Mouse (Mus musculus): ENCODE results near the gene Tac2. TPM values are rescaled to one million over a fixed set of nuclear protein-coding genes. Genes with fewer than 3 reads are reported as not detected.

Tac2 gene
- not detected for total RNA-seq (2021)

- DNase-seq (ENCODE audit: low spot score): no peak
- intact Hi-C loops (cut with DNase I): no loop called here
Observed at GRCm38 (mm10) chr10:127724178-127724577, at the start of gene Tac2. TSS of gene Tac2 (plus strand) at chr10:127724478.

DNA sequence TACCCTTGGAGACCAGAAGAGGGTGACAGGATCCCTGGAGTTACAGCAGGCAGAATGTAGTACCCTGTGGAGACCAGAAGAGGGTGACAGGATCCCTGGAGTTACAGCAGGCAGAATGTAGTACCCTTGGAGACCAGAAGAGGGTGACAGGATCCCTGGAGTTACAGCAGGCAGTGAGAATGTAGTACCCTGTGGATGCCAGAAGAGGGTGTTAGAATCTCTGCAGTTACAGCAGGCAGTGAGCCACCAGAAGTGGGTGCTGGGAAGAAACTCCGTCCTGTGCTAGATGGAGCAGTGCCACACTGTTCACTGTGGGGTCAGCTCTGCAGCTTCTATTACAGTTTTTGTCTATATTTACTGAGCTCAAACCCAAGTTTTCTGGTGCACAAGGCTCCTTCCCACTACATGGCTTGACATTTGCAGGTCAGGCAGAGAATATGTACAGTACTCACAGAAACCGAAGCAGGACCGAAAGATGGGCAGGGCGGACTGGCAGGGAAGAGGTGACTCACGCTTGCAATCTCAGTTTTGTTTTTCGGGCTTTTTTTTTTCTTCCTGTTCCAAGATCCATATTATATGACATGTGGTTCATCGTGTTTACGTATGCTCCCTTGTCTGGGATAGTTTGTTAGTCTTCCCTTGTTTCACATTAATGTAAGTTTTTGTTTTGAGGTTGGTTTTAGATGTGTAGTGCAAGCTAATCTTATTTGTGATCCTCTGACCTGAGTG lies 49.3 kb upstream of the Tac2 start:
- intact Hi-C loops (cut with DNase I): loop anchor here (1.0 kb wide), 1 partner anchor 34 kb away; no protein-coding TSS in a partner anchor
- DNase-seq (ENCODE audit: low spot score): peak; percentile 82

DNA sequence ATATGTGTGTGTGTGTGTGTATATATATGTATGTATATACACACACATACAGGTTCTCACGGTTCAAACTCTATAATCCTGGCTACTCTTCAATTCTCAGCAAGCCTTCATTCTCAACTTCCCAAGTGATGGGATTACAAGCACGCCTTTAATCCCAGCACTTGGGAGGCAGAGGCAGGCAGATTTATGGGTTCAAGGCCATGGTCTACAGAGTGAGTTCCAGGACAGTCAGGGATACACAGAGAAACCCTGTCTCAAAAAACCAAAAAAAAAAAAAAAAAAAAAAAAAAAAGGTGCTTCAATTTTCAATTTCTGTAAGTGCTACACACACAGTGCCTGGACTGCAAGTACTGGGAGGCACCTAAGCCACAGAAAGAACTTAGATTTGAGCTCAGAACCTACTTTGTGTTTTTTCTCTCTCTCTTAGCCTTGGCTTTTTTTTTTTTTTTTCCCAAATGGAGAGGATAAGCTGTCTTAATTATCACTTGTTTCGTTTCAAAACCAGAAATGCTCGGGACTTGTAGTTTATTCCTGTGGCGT lies 48.3 kb upstream of the Tac2 start:
- intact Hi-C loops (cut with DNase I): no loop called here
- DNase-seq (ENCODE audit: low spot score): no peak

- DNase-seq (ENCODE audit: low spot score): peak; percentile 88
- intact Hi-C loops (cut with DNase I): no loop called here
Observed at GRCm38 (mm10) chr10:127676691-127677548, 47.4 kb upstream of the Tac2 start.

DNA sequence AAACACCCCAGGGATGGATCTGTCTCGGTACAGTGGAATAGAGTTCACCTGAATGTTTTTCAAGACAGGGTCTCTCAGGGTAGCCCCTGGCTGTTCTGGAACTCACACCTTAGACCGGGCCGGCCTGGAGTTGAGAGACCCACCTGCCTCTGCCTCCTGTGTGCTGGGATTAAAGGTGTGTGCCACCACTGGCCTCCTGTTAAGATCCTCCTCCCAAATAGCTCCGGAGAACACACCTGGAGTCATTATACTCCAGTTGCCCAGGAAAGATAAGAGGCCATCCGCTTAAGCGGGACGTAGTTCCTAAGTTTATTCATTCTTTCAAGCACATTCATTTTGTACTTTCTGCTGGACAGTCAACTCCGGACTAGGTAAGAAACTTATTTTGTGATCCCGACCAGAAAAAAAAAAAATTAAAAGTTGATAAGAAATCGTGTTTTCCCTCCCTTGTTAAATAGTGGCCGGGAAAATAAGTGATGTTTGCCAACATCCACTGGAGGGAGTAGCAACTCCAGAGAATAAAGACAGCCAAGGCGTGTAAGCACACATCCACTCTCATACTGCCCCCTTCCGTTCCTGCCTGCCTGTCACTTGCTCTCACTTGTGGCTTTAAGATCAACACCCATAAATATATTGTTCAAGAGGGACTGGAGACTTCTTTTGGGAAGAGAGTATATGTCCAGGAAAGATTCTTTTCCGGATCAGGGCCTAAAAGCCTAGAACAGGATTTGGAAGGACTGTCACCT lies 46.5 kb upstream of the Tac2 start:
- no peak for DNase-seq (ENCODE audit: low spot score)
- intact Hi-C loops (cut with DNase I): no loop called here

DNA sequence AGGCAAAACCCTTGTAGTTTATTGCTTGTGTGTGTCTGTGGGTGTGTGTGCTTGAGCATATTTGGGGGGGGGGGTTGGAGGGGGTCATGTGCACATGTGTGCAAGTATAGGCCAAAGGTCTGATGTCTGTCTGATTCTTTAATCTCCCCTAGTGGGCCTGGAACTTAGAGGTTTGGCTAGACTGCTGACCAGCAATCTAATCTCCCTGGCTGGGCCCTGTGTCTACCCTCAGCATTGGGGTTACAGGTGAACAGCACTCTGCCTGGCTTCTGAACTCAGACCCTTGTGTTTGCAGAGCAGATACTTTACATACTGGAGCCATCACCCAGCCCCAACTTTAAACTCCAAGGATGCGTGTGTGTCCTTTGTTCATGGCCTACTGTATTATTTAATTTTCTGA lies 45.1 kb upstream of the Tac2 start:
- DNase-seq (ENCODE audit: low spot score): no peak
- intact Hi-C loops (cut with DNase I): no loop called here

GRCm38 (mm10) chr10:127679881-127680280 lies 44.4 kb upstream of the Tac2 start:
- no peak for DNase-seq (ENCODE audit: low spot score)
- intact Hi-C loops (cut with DNase I): no loop called here

DNA sequence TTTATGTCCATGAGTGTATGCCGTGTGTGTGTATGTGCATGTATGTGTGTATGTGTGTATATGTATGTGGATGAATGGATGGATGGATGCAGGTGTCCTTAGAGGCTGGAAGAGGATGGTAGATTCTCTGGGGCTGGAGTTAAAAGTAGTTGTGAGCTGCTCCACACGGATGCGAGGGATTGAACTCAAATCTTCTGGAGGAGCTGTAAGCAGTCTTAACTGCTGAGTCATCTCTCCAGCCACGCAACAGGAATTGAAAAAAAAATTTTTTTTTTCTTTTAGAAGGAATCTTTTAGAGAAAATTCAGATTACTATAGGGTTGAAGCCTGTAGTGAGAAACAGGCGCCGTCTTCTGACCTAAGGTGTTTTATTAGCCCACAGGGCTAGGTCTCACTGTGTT lies 41.4 kb upstream of the Tac2 start:
- intact Hi-C loops (cut with DNase I): no loop called here
- no peak for DNase-seq (ENCODE audit: low spot score)

GRCm38 (mm10) chr10:127691053-127691452 lies 33.2 kb upstream of the Tac2 start:
- intact Hi-C loops (cut with DNase I): no loop called here

GRCm38 (mm10) chr10:127694636-127695035 lies 29.6 kb upstream of the Tac2 start:
- intact Hi-C loops (cut with DNase I): loop anchor here (2.0 to 5.0 kb wide), 3 partner anchors 43 to 314 kb away; partner anchors contain the start of gene Zbtb39
- DNase-seq (ENCODE audit: low spot score): no peak

More at GRCm38 (mm10) chr10:127691053-127691452, 33.2 kb upstream of the Tac2 start:
- DNase-seq (ENCODE audit: low spot score): no peak

DNA sequence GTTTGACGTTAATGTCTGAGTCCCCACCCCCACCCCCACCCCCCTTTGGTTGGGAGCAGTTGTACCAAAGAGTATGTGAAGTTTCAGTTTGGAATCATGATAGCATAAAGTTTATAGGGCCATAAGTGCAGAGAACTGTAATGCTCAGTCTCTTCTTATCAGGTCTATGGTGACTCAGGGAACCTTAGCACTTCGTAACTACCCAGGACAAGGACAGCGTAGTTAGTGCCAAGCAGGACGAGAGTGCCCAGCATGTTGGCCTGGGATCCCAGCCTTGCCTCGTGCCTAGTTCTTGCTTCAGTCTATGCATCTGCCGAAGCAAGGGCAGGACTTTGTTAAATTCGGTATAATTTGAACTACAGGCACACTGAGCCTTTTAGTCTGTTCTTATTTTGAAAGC lies 28.5 kb upstream of the Tac2 start:
- no peak for DNase-seq (ENCODE audit: low spot score)
- intact Hi-C loops (cut with DNase I): loop anchor here (2.0 to 5.0 kb wide), 3 partner anchors 42 to 313 kb away; partner anchors contain the start of gene Zbtb39

DNA sequence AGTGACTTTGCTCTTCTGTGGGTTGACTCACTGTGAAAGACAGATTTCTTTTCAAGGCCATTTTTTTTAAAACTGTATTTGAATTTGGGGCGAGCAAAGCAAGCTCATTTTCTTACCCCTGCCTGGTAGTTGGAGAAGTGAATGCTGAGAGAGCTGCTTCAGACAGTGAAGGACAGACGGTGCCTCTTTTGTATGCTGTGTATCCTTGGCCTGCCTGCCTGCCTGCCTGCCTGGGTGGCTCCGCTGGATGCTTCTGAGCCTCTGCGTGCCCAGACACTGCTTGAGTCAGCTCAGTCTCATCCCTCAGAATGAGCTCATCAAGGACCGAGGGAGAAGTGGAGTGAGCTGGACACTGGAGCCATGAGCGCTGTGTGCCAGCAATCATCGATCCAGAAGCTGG lies 25.3 kb upstream of the Tac2 start:
- DNase-seq (ENCODE audit: low spot score): no peak
- intact Hi-C loops (cut with DNase I): loop anchor here (5.0 kb wide), 1 partner anchor 38 kb away; the partner anchor contains the start of gene Zbtb39

- DNase-seq (ENCODE audit: low spot score): no peak
- intact Hi-C loops (cut with DNase I): no loop called here
Observed at GRCm38 (mm10) chr10:127703299-127703698, 21.0 kb upstream of the Tac2 start.

DNA sequence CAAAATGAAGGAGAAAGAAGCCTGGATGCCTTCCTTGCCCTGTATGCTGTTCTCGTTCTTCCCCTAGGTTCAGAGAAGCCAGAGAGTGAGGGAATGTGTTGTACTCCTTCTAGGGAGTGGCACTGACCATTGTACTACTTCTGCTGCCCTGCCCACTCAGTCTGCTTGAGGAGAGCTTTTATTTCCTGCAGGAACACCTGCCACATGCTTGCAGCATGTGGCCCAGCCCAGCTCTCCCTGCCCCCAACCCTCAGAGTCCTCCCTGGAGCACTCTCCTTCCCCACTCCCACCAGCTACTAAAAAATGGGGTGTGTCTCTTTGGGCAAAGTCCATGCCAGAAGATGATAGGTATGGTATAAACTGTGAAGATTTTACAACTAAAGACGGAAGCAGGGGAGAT lies 20.0 kb upstream of the Tac2 start:
- DNase-seq (ENCODE audit: low spot score): no peak
- intact Hi-C loops (cut with DNase I): no loop called here

DNA sequence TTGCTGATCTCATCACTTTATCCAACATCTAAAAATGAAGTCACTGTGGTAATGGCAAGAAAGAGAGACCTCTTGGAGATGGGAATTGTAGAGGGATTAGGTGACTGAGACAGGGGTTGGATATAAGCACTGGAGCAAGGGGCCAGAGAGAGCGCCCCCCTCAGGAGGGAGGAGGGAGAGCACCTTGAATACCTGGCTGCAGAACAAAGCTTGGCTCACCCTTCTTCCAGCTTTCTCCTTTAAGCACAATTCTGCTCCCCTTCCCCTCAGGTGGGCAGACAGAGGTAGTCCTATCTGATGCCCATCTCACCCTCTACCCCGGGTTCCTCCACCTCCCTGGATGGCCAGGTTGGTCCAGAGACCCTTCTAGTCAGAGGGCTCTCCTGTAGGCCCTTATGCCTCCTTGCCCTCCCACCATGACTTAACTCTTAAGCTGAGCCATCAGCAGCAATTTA lies 19.5 kb upstream of the Tac2 start, which contains the start of gene Myo1a:
TSS of gene Myo1a (plus strand) at position 405 of the 455 bp plus-strand sequence.
- no peak for DNase-seq (ENCODE audit: low spot score)
- intact Hi-C loops (cut with DNase I): no loop called here

GRCm38 (mm10) chr10:127705783-127706182 lies 18.5 kb upstream of the Tac2 start:
- DNase-seq (ENCODE audit: low spot score): no peak
- intact Hi-C loops (cut with DNase I): no loop called here

DNA sequence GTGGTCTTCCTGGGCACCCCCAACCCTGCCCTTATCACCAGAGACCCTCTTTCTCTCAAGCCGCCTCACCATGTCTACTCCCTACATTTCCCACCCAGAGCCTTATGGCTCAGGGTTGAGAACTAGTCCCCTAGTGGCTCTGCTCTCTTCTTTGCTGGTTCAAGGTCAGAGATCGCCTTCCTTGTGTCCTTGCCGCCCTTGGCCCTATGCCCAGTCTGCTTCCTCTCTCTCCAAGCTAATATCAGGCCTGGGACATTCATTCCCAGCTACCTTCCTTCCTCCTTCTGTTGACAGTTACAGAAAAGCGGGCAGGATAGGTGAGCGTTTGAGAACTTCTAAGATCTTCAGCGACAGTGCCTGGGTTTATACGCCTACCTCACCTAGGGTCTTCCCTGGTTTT lies 16.6 kb upstream of the Tac2 start:
- intact Hi-C loops (cut with DNase I): no loop called here
- DNase-seq (ENCODE audit: low spot score): no peak

- no peak for DNase-seq (ENCODE audit: low spot score)
- intact Hi-C loops (cut with DNase I): no loop called here
Observed at GRCm38 (mm10) chr10:127708850-127709370, 15.4 kb upstream of the Tac2 start.

- DNase-seq (ENCODE audit: low spot score): no peak
Observed at GRCm38 (mm10) chr10:127710331-127710730, 13.9 kb upstream of the Tac2 start.

GRCm38 (mm10) chr10:127712736-127713135 lies 11.5 kb upstream of the Tac2 start:
- DNase-seq (ENCODE audit: low spot score): no peak
- intact Hi-C loops (cut with DNase I): no loop called here

More at GRCm38 (mm10) chr10:127710331-127710730, 13.9 kb upstream of the Tac2 start:
- intact Hi-C loops (cut with DNase I): no loop called here
